Mouse (Mus musculus): Measurements from ENCODE around the gene Pkd2.

DNA sequence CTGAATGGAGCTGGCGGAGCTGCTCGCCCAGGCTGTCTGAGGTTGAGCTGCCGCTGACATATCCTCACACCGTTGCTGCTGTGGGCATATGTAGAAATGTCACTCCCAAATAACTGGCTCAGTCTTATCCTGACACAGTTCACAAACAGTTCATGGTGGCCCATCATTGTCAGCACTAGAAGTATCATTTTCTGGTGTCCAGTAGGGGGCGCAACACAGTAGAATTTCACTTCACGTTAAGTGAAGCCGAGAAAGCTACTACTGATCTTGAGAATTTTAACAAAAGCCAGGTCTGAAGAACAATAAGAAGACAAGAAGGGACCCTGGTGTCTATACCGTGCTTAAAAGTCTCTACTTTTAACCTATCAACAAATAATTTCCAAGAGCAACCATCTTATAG is 13.1 kb downstream of the Pkd2 start:
- TF ChIP-seq POLR2A (IDR thresholded peaks at IDR 0.05; ENCODE audit: low read depth, low read length) = no peak
- no peak for TF ChIP-seq EP300 (IDR thresholded peaks at IDR 0.05; ENCODE audit: low read length)
- no peak for TF ChIP-seq MYC (IDR thresholded peaks at IDR 0.05; ENCODE audit: low read depth, low read length)
- no peak for TF ChIP-seq JUN (IDR thresholded peaks at IDR 0.05; ENCODE audit: insufficient read depth, low read depth, low read length)

All from CH12.LX (cell line).